Mouse (Mus musculus) erythroid progenitor cell, adult 5-6 weeks (primary cell): ENCODE results near the gene Tbc1d22a. TPM values are rescaled to one million over a fixed set of nuclear protein-coding genes. Genes with fewer than 3 reads are reported as not detected.

Source experiments
- ATAC-seq: replicated peaks from 2 replicates; pipeline ENCODE4 v1.8.0; 2016; ENCODE audit warnings: moderate number of reproducible peaks, mild to moderate bottlenecking, moderate TSS enrichment, inconsistent platforms; ENCODE audit not compliant: poor library complexity, low FRiP score, severe bottlenecking
- total RNA-seq, 2 experiments: library from RNA; stranded (forward) in 1 of 2; stranded (reverse) in 1 of 2; fragments of 150-400 nt in 1 of 2; fragments of 186-747, 209-891 nt in 1 of 2; gene quantifications; 2 replicates each; pipeline versions ENCODE4 v1.2.3 to v1.2.4; 2015 to 2017; ENCODE audit warnings: low replicate concordance in 2 of 2

The Tbc1d22a gene
- total RNA-seq, 2 experiments from 2014 or later: 9.2 to 12.9 TPM

GRCm38 (mm10) chr15:86362306-86363150, 148.3 kb downstream of the Tbc1d22a start:
- ATAC-seq: no peak

GRCm38 (mm10) chr15:86363841-86364295, 149.6 kb downstream of the Tbc1d22a start:
- ATAC-seq: no peak

GRCm38 (mm10) chr15:86364948-86365658, 150.8 kb downstream of the Tbc1d22a start:
- ATAC-seq: no peak

GRCm38 (mm10) chr15:86366726-86367125, 152.5 kb downstream of the Tbc1d22a start:
- no peak for ATAC-seq

GRCm38 (mm10) chr15:86367247-86367646, 153.0 kb downstream of the Tbc1d22a start:
- ATAC-seq: no peak

- no peak for ATAC-seq
These were observed 156.6 kb downstream of the Tbc1d22a start for GRCm38 (mm10) chr15:86370846-86371245.

GRCm38 (mm10) chr15:86375262-86375661, 161.0 kb downstream of the Tbc1d22a start:
- ATAC-seq: no peak

- no peak; the same call in 1 of the 2 replicates for ATAC-seq
These were observed 161.7 kb downstream of the Tbc1d22a start for GRCm38 (mm10) chr15:86375860-86376394.

- ATAC-seq: no peak
These were observed 169.0 kb downstream of the Tbc1d22a start for GRCm38 (mm10) chr15:86383278-86383677.

- ATAC-seq: no peak
These were observed 171.2 kb downstream of the Tbc1d22a start for GRCm38 (mm10) chr15:86385436-86385835.

GRCm38 (mm10) chr15:86386325-86386724, 172.1 kb downstream of the Tbc1d22a start:
- ATAC-seq: no peak

- ATAC-seq: no peak
These were observed 174.3 kb downstream of the Tbc1d22a start for GRCm38 (mm10) chr15:86388597-86388996.

- no peak for ATAC-seq
These were observed 190.6 kb downstream of the Tbc1d22a start for GRCm38 (mm10) chr15:86404866-86405265.

- no peak for ATAC-seq
These were observed 191.3 kb downstream of the Tbc1d22a start for GRCm38 (mm10) chr15:86405527-86405926.

GRCm38 (mm10) chr15:86409352-86409751, 195.1 kb downstream of the Tbc1d22a start:
- ATAC-seq: no peak

GRCm38 (mm10) chr15:86411532-86412080, 197.3 kb downstream of the Tbc1d22a start:
- ATAC-seq: no peak

- no peak for ATAC-seq
These were observed 201.7 kb downstream of the Tbc1d22a start for GRCm38 (mm10) chr15:86415951-86416350.

GRCm38 (mm10) chr15:86418436-86418835, 204.2 kb downstream of the Tbc1d22a start:
- no peak for ATAC-seq

GRCm38 (mm10) chr15:86419620-86420019, 205.4 kb downstream of the Tbc1d22a start:
- ATAC-seq: no peak

- ATAC-seq: no peak
These were observed 208.6 kb downstream of the Tbc1d22a start for GRCm38 (mm10) chr15:86422858-86423257.
